Mouse (Mus musculus): ENCODE results near the gene Cracr2b. TPM values are rescaled to one million over a fixed set of nuclear protein-coding genes. Genes with fewer than 3 reads are reported as not detected.
A peak's percentile ranks its signal among the peaks of the same experiment; 100 is the strongest.

Cracr2b gene
- polyA plus RNA-seq, 1 experiment from 2014 or later = 26.9 TPM

GRCm38 (mm10) chr7:141426948-141427730 is 33.8 kb upstream of the Cracr2b start:
- H3K9ac ChIP-seq = no peak overlapping the region
- H3K36me3 ChIP-seq = peaks cover 19% of the 10 kb centered on the region
- H3K9me3 ChIP-seq (replicated peaks) = no peaks in the 10 kb centered on the region
- no peaks in the 10 kb centered on the region for H3K27me3 ChIP-seq
- peaks cover 16% of the 10 kb centered on the region for H3K4me1 ChIP-seq
- ATAC-seq (ENCODE audit: insufficient number of reproducible peaks, low FRiP score, low TSS enrichment, low read depth) = no peak
- H3K4me3 ChIP-seq (replicated peaks) = no peak overlapping the region
- no peak overlapping the region for H3K27ac ChIP-seq (replicated peaks)
- H3K4me2 ChIP-seq (replicated peaks) = no peak overlapping the region
- WGBS = 76% methylated on average over 12 of the region's 12 CpGs

- Histone ChIP-seq H3K9me3 (replicated peaks) (no peaks in the 10 kb centered on the region), H3K4me3 (replicated peaks) (peak overlapping the region; percentile 19; the same call in 1 of the 2 replicates), H3K4me2 (replicated peaks) (peak overlapping the region; percentile 40; the same call in 1 of the 2 replicates), H3K36me3 (peaks cover 34% of the 10 kb centered on the region), H3K27me3 (no peaks in the 10 kb centered on the region), H3K27ac (replicated peaks) (no peak overlapping the region), H3K4me1 (peaks cover 20% of the 10 kb centered on the region), H3K9ac (no peak overlapping the region)
- no peak for ATAC-seq (ENCODE audit: insufficient number of reproducible peaks, low FRiP score, low TSS enrichment, low read depth)
- 50% methylated on average over 5 of the region's 5 CpGs for WGBS
Observed at GRCm38 (mm10) chr7:141428701-141429100, 32.2 kb upstream of the Cracr2b start.

GRCm38 (mm10) chr7:141429310-141429709 is 31.6 kb upstream of the Cracr2b start, which contains the start of gene Cend1:
Gene Cend1 (minus strand): TSS chr7:141429491.
- Histone ChIP-seq H3K27me3 (no peaks in the 10 kb centered on the region), H3K4me3 (replicated peaks) (peak within 1 kb of the TSS; percentile 19; the same call in 1 of the 2 replicates), H3K4me2 (replicated peaks) (peak within 1 kb of the TSS; percentile 40), H3K9me3 (replicated peaks) (no peaks in the 10 kb centered on the region), H3K36me3 (peaks cover 34% of the 10 kb centered on the region), H3K27ac (replicated peaks) (no peak within 1 kb of the TSS), H3K9ac (no peak within 1 kb of the TSS; the same call in 1 of the 2 replicates), H3K4me1 (peaks cover 26% of the 10 kb centered on the region)
- ATAC-seq (ENCODE audit: insufficient number of reproducible peaks, low FRiP score, low TSS enrichment, low read depth) = no peak
- WGBS = 6% methylated on average over 19 of the region's 19 CpGs

DNA sequence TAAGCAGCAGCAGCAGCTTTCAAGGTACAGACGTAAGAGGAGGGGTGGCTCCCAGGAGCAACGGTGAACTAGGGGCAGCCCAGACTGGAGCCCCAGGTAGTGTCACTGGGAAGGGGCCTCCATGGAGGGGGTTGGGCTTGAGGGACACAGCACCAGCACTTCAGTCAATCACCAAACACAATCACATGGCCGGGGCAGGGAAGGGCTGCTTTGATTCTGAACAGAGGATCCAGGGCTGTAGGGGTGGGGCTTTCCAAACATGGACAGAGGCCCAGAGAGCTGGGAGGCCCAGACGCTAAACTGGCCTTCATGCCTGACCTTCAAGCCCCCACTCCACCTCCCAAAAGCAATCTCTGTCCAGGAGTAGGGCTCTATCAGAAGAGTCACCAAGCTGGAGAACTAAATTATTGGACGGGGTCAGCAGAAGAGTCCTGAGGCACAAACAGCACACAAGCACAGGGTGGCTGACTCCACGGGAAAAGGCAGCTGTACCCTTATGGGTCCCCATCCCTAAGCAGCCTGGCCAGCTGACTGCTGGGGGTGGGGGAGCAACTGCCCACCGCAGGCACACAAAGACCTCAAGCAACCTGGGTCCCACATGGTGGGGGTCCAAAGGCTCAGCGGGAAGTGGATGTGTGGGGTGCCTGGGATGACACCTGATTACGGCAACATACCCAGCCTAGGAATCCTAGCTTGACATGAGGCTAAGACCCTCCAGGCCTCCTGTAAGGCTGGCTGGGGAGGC is 30.9 kb upstream of the Cracr2b start:
- Histone ChIP-seq H3K4me3 (replicated peaks) (no peak overlapping the region), H3K9me3 (replicated peaks) (no peaks in the 10 kb centered on the region), H3K4me1 (peaks cover 34% of the 10 kb centered on the region), H3K9ac (no peak overlapping the region), H3K27ac (replicated peaks) (no peak overlapping the region), H3K27me3 (no peaks in the 10 kb centered on the region), H3K36me3 (peaks cover 34% of the 10 kb centered on the region), H3K4me2 (replicated peaks) (no peak overlapping the region)
- ATAC-seq (ENCODE audit: insufficient number of reproducible peaks, low FRiP score, low TSS enrichment, low read depth) = no peak
- WGBS = 63% methylated on average over 9 of the region's 9 CpGs

- no peak overlapping the region for H3K27ac ChIP-seq (replicated peaks)
- H3K4me2 ChIP-seq (replicated peaks) = no peak overlapping the region
- no peak overlapping the region for H3K4me3 ChIP-seq (replicated peaks)
- ATAC-seq (ENCODE audit: insufficient number of reproducible peaks, low FRiP score, low TSS enrichment, low read depth) = no peak
- H3K36me3 ChIP-seq = peaks cover 34% of the 10 kb centered on the region
- peaks cover 40% of the 10 kb centered on the region for H3K4me1 ChIP-seq
- 96% methylated on average over 9 of the region's 9 CpGs for WGBS
- H3K9me3 ChIP-seq (replicated peaks) = no peaks in the 10 kb centered on the region
- H3K27me3 ChIP-seq = no peaks in the 10 kb centered on the region
- no peak overlapping the region for H3K9ac ChIP-seq
Observed at GRCm38 (mm10) chr7:141430585-141431240, 30.2 kb upstream of the Cracr2b start.

DNA sequence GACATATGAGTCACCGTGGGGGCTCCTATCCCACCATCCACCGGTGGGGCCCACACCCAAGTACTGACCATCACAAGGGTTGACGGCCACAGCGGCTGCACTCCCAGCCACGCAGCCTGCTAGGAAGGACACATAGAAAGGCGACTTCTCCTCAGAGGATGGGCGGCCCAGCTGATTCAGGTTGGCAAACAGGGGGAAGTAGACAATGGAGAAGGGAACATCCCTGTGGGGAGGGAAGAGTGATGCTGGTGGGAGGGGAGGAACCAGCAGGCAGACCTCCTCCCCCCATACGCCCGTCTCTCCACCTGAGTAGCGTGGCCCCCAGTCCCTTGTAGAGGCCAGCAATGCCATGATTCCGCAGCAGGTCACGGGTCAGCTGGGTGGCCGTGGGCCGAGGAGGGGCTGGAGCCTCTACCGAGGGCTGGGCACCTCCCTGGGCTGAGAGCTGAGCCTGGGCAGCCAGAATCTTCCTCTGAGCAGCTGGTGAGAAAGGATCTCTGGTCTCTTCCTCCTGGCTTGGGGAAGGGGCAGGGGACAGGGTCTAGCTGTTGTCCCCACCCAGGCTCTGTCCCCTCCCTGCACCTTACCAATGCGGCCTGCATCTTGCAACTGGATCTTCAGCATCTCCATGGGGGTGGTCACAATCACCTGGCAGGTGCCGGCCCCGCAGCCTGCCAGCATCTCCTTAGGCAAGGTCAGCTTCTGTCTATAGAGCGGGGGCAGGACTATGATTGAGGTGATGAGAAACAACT is 29.3 kb upstream of the Cracr2b start:
- 93% methylated on average over 19 of the region's 19 CpGs for WGBS
- Histone ChIP-seq H3K27me3 (no peaks in the 10 kb centered on the region), H3K4me1 (peaks cover 46% of the 10 kb centered on the region), H3K36me3 (peaks cover 34% of the 10 kb centered on the region), H3K4me3 (replicated peaks) (no peak overlapping the region), H3K4me2 (replicated peaks) (no peak overlapping the region), H3K9ac (no peak overlapping the region), H3K9me3 (replicated peaks) (no peaks in the 10 kb centered on the region), H3K27ac (replicated peaks) (no peak overlapping the region)
- ATAC-seq (ENCODE audit: insufficient number of reproducible peaks, low FRiP score, low TSS enrichment, low read depth) = no peak

GRCm38 (mm10) chr7:141432186-141432611 is 28.7 kb upstream of the Cracr2b start:
- ATAC-seq (ENCODE audit: insufficient number of reproducible peaks, low FRiP score, low TSS enrichment, low read depth) = no peak
- Histone ChIP-seq H3K36me3 (peaks cover 34% of the 10 kb centered on the region), H3K9ac (no peak overlapping the region), H3K4me3 (replicated peaks) (no peak overlapping the region), H3K27me3 (no peaks in the 10 kb centered on the region), H3K27ac (replicated peaks) (no peak overlapping the region), H3K4me2 (replicated peaks) (no peak overlapping the region), H3K4me1 (peaks cover 52% of the 10 kb centered on the region), H3K9me3 (replicated peaks) (no peaks in the 10 kb centered on the region)
- WGBS = 84% methylated on average over 8 of the region's 8 CpGs

GRCm38 (mm10) chr7:141432741-141433516 is 28.0 kb upstream of the Cracr2b start:
- H3K4me2 ChIP-seq (replicated peaks) = no peak overlapping the region
- H3K9ac ChIP-seq = no peak overlapping the region
- H3K9me3 ChIP-seq (replicated peaks) = no peaks in the 10 kb centered on the region
- H3K4me3 ChIP-seq (replicated peaks) = no peak overlapping the region
- H3K4me1 ChIP-seq = peaks cover 57% of the 10 kb centered on the region
- no peak overlapping the region for H3K27ac ChIP-seq (replicated peaks)
- WGBS = 79% methylated on average over 6 of the region's 6 CpGs
- ATAC-seq (ENCODE audit: insufficient number of reproducible peaks, low FRiP score, low TSS enrichment, low read depth) = no peak
- peaks cover 34% of the 10 kb centered on the region for H3K36me3 ChIP-seq
- no peaks in the 10 kb centered on the region for H3K27me3 ChIP-seq

GRCm38 (mm10) chr7:141433517-141434400 is 27.1 kb upstream of the Cracr2b start:
- Histone ChIP-seq H3K4me2 (replicated peaks) (peak overlapping the region; percentile 84), H3K4me1 (peaks cover 58% of the 10 kb centered on the region), H3K9me3 (replicated peaks) (no peaks in the 10 kb centered on the region), H3K27me3 (no peaks in the 10 kb centered on the region), H3K36me3 (peaks cover 34% of the 10 kb centered on the region), H3K9ac (peak overlapping the region; percentile 44), H3K27ac (replicated peaks) (0 out of 2 replicates have a peak overlapping the region, but pooled peaks have one; percentile 28), H3K4me3 (replicated peaks) (peak overlapping the region; percentile 53)
- 70% methylated on average over 15 of the region's 15 CpGs for WGBS
- no peak for ATAC-seq (ENCODE audit: insufficient number of reproducible peaks, low FRiP score, low TSS enrichment, low read depth)
